Mouse (Mus musculus) myocyte (in vitro differentiated cells): ENCODE measurements at regions not wholly inside any gene's neighbourhood (a gene's known extent, or its start where the extent isn't known, plus 50 kb on each side); places are given as distances from the start of the nearest gene placed in this dataset.

Source experiments
- CEBPB ChIP-seq: IDR thresholded peaks from 2 replicates; pipeline ENCODE4 v1.6.1; 2011; ENCODE audit warnings: mild to moderate bottlenecking, moderate library complexity; ENCODE audit not compliant: poor library complexity, insufficient read depth, severe bottlenecking
- E2F4 ChIP-seq: IDR thresholded peaks from one replicate; pipeline ENCODE4 v1.6.1; 2011; ENCODE audit warnings: mild to moderate bottlenecking, control low read depth, moderate library complexity; ENCODE audit not compliant: insufficient read depth
- MAX ChIP-seq: IDR thresholded peaks from one replicate; pipeline ENCODE4 v1.6.1; 2011; ENCODE audit warnings: low read depth, mild to moderate bottlenecking, control low read depth
- MYOD1 ChIP-seq, 3 experiments: IDR thresholded peaks; one replicate each; pipeline ENCODE4 v1.6.1; 2011; ENCODE audit warnings: control low read depth in 2 of 3, low read depth in 2 of 3, mild to moderate bottlenecking in 2 of 3, moderate library complexity in 1 of 3; ENCODE audit not compliant: insufficient read length in 2 of 3, control insufficient read depth in 1 of 3
- MYOG ChIP-seq, 3 experiments: IDR thresholded peaks; one replicate each; pipeline ENCODE4 v1.6.1; 2011; ENCODE audit warnings: control low read depth in 2 of 3, low read depth in 2 of 3, mild to moderate bottlenecking in 2 of 3; ENCODE audit not compliant: insufficient read length in 2 of 3, control insufficient read depth in 1 of 3, insufficient read depth in 1 of 3
- POLR2A ChIP-seq: IDR thresholded peaks from one replicate; pipeline ENCODE4 v1.6.1; 2011; ENCODE audit warnings: low read depth, mild to moderate bottlenecking, control low read depth, moderate library complexity; ENCODE audit not compliant: insufficient read length
- POLR2AphosphoS2 ChIP-seq: IDR thresholded peaks from one replicate; pipeline ENCODE4 v1.6.1; 2011; ENCODE audit warnings: low read depth, control low read depth; ENCODE audit not compliant: insufficient read length
- USF1 ChIP-seq: IDR thresholded peaks from one replicate; pipeline ENCODE4 v1.6.1; 2011; ENCODE audit warnings: low read depth, mild to moderate bottlenecking, control low read depth, moderate library complexity

DNA sequence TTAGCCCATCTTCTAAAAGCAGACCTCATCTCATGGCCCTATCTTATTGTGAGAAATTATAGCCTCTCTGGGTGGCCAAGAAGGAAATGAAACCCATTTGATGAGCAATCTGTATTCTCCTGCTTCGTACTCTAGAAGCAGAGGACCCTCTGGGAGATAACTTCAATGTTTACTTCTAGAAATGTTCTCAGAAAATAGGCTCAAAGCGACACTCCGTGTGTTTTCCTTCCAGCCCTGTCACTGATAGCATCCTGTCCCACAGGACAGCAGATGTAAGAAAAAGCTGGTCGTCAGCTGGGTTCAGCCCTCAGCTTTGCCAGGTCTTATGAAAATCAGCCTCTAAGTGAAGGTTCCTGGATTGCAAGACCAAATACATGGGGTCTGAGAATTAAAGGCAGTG lies 86.1 kb downstream of the Ier5 start:
- TF ChIP-seq USF1 (no peak), CEBPB (no peak), E2F4 (no peak), POLR2AphosphoS2 (no peak), MAX (no peak), MYOD1 (IDR thresholded peaks at IDR 0.05; ENCODE audit: control insufficient read depth in 1 of 3, insufficient read length in 2 of 3, low read depth in 2 of 3) (no peak), MYOG (IDR thresholded peaks at IDR 0.05; ENCODE audit: control insufficient read depth in 1 of 3, insufficient read depth in 1 of 3, insufficient read length in 2 of 3, low read depth in 2 of 3) (no peak), POLR2A (no peak)
